8 mouse cellular contexts compared by ENCODE assay signal in genomic region chr2:4561196-4561595, GRCm38 (mm10).
DNase-seq lines count a peak whose midpoint lies in the region; ATAC-seq and TF ChIP-seq lines count a peak whose summit lies in the region.

No protein-coding gene starts in this region.

- H3K9me3 ChIP-seq in heart, embryonic 11.5 days (replicated peaks; ENCODE audit: control insufficient read depth, low read length) = no peaks in the 10 kb centered on the region
- H3K9me3 ChIP-seq in heart, postnatal 0 days (replicated peaks; ENCODE audit: control insufficient read depth, low read length) = no peaks in the 10 kb centered on the region

- peak; percentile 87 for ATAC-seq in heart, embryonic 11.5 days (replicated peaks; ENCODE audit: insufficient number of reproducible peaks, low FRiP score, low TSS enrichment)
- ATAC-seq in heart, postnatal 0 days (ENCODE audit: insufficient read depth, low read depth) = peak; percentile 27
- ATAC-seq in megakaryocyte, adult 5-6 weeks (ENCODE audit: poor library complexity, severe bottlenecking) = peak; percentile 13

- intact Hi-C loops in heart, postnatal 25 days (cut with DNase I) = loop anchor here (2.0 kb wide), 1 partner anchor 26 kb away; no protein-coding TSS in a partner anchor

- peak overlapping the region; percentile 75 for H3K27ac ChIP-seq in heart, embryonic 11.5 days (ENCODE audit: low read depth, low read length)
- peak overlapping the region; percentile 99 for H3K27ac ChIP-seq in heart, postnatal 0 days (ENCODE audit: low read depth)

- H3K4me2 ChIP-seq in heart, embryonic 11.5 days = peak overlapping the region; percentile 86
- H3K4me2 ChIP-seq in heart, postnatal 0 days (ENCODE audit: low read depth, low read length) = peak overlapping the region; percentile 87

- peaks cover 4% of the 10 kb centered on the region for H3K36me3 ChIP-seq in heart, embryonic 11.5 days (ENCODE audit: control insufficient read depth, insufficient read depth, low read length)
- H3K36me3 ChIP-seq in heart, postnatal 0 days (replicated peaks; ENCODE audit: control insufficient read depth, insufficient read depth, low read length) = peaks cover 8% of the 10 kb centered on the region

- H3K4me1 ChIP-seq in heart, embryonic 11.5 days (ENCODE audit: control insufficient read depth, insufficient read depth, low read length) = peaks cover 46% of the 10 kb centered on the region
- peaks cover 65% of the 10 kb centered on the region for H3K4me1 ChIP-seq in heart, postnatal 0 days (ENCODE audit: control insufficient read depth, insufficient read depth)

- H3K4me3 ChIP-seq in heart, embryonic 11.5 days (ENCODE audit: low read depth, low read length) = peak overlapping the region; percentile 54
- H3K4me3 ChIP-seq in heart, postnatal 0 days (ENCODE audit: low read depth, low read length) = peak overlapping the region; percentile 70

- no peak for TF ChIP-seq CTCF in brain, embryonic 14.5 days (IDR thresholded peaks at IDR 0.05; ENCODE audit: borderline replicate concordance, extremely low read depth, insufficient read depth, insufficient read length)
- no peak for TF ChIP-seq CTCF in heart, postnatal 0 days (IDR thresholded peaks at IDR 0.05; ENCODE audit: low read depth)

- no peak for DNase-seq in heart, postnatal 25 days (ENCODE audit: low spot score)
- peak; percentile 44 for DNase-seq in brain, embryonic 14.5 days (ENCODE audit: low read depth)
- DNase-seq in heart, postnatal 0 days (ENCODE audit: low spot score) = no peak
- peak; percentile 53 for DNase-seq in yolk sac, embryonic 10.5 days (ENCODE audit: low spot score)
- DNase-seq in Muller cell, postnatal 12 days (ENCODE audit: inconsistent ontology term) = no peak
- no peak for DNase-seq in adrenal gland, adult 18-20 months (ENCODE audit: low spot score in 2 of 2)

- no peak for TF ChIP-seq POLR2A in brain, embryonic 14.5 days (IDR thresholded peaks at IDR 0.05; ENCODE audit: borderline replicate concordance, extremely low read depth, insufficient read depth, insufficient read length, poor library complexity, severe bottlenecking)

- no peaks in the 10 kb centered on the region for H3K27me3 ChIP-seq in heart, embryonic 11.5 days (ENCODE audit: control insufficient read depth, insufficient read depth, low read length)
- H3K27me3 ChIP-seq in heart, postnatal 0 days (ENCODE audit: control insufficient read depth, insufficient read depth, low read length) = no peaks in the 10 kb centered on the region

- TF ChIP-seq EP300 in heart, postnatal 0 days (IDR thresholded peaks at IDR 0.05; ENCODE audit: low read depth) = peak; percentile 75; the same call in 1 of the 2 replicates

- H3K9ac ChIP-seq in heart, embryonic 11.5 days (ENCODE audit: low read depth, low read length) = peak overlapping the region; percentile 80
- H3K9ac ChIP-seq in heart, postnatal 0 days (replicated peaks; ENCODE audit: low read depth, low read length) = peak overlapping the region; percentile 85

- WGBS in heart, embryonic 11.5 days (ENCODE audit: insufficient replicate concordance) = 10% methylated on average over 5 of the region's 5 CpGs
- WGBS in heart, postnatal 0 days = 7% methylated on average over 5 of the region's 5 CpGs

Comparison
In these comparisons a context has a peak if more than half of its experiments do, and no peak if none do; other contexts are left out.
1. ATAC-seq: peak in every context shown above with its lines; median percentile 87 in heart, embryonic 11.5 days; 27 in heart, postnatal 0 days; 13 in megakaryocyte, adult 5-6 weeks.
2. DNase-seq: peak in brain, embryonic 14.5 days (single experiment) and yolk sac, embryonic 10.5 days (single experiment); none in heart, postnatal 25 days (single experiment), heart, postnatal 0 days (single experiment), Muller cell, postnatal 12 days (single experiment) and adrenal gland, adult 18-20 months (0 of 2).